Mouse (Mus musculus): ENCODE measurements around the gene Lcor. TPM values are rescaled to one million over a fixed set of nuclear protein-coding genes. Genes with fewer than 3 reads are reported as not detected.
A peak's percentile ranks its signal among the peaks of the same experiment; 100 is the strongest.

Gene Lcor
- polyA plus RNA-seq, 1 experiment from 2014 or later: 36.6 TPM

DNA sequence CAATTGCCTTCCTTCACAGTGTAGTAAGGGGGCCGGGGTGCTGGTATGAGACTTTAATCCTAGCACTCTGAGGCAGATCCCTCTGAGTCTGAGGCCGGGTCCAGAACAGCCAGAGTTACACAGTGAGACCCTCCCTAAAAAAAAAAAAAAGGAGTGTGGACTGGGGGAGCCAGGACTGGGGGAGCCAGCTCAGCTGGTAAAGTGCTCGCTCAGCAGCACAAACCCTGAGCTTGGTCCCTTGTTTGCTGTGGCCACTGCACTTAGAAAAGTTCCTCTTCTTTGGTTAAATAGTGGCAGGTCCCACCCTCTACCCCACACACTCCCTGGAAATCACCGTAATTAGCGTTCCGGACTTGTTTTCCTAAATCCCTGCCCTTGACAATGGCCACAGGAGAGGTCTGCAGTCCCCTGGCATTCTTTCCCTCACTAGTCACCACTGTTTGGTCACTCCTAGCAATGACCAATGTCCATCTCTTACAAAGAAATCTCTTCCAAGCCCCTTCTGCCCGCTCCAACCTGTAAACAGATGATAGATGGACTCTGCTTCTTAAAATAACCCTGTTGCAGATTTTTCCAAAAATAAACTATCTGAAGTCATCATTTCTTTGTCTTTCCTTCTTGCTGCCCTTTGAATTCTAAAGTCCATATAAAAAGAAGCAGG is 32.9 kb upstream of the Lcor start:
- ATAC-seq (ENCODE audit: low FRiP score, low read depth): no peak
- 72% methylated on average over 7 of the region's 7 CpGs for WGBS
- no peak overlapping the region for H3K4me3 ChIP-seq

DNA sequence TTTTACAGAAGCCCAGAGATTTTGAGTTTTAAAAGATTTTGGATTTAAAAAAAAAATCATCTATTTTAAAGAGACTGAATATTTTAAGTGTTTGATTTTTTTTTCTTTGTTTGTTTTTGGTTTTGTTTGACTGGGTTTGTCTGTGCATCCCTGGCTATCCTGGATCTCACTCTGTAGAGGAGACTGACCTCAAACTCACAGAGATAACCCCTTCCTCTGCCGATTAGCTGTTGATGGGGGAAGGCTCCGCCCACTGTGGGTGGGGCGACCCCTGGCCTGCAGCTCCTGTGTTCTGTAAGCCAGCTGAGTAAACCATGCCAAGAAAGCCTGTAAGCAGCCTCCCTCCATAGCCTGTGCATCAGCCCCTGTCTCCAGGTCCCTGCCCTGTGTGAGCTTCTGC is 30.3 kb upstream of the Lcor start:
- ATAC-seq (ENCODE audit: low FRiP score, low read depth): no peak
- Histone ChIP-seq H3K36me3 (no peaks in the 10 kb centered on the region), H3K4me1 (no peaks in the 10 kb centered on the region), H3K9me3 (no peaks in the 10 kb centered on the region), H3K27me3 (replicated peaks) (no peaks in the 10 kb centered on the region), H3K27ac (no peak overlapping the region), H3K9ac (no peak overlapping the region), H3K4me3 (no peak overlapping the region), H3K4me2 (replicated peaks) (no peak overlapping the region)
- WGBS: 28% methylated on average over 3 of the region's 3 CpGs

More for the DNA sequence above, 32.9 kb upstream of the Lcor start:
- Histone ChIP-seq H3K27me3 (replicated peaks) (no peaks in the 10 kb centered on the region), H3K27ac (no peak overlapping the region), H3K4me1 (no peaks in the 10 kb centered on the region), H3K36me3 (no peaks in the 10 kb centered on the region), H3K9me3 (no peaks in the 10 kb centered on the region), H3K4me2 (replicated peaks) (no peak overlapping the region), H3K9ac (no peak overlapping the region)

DNA sequence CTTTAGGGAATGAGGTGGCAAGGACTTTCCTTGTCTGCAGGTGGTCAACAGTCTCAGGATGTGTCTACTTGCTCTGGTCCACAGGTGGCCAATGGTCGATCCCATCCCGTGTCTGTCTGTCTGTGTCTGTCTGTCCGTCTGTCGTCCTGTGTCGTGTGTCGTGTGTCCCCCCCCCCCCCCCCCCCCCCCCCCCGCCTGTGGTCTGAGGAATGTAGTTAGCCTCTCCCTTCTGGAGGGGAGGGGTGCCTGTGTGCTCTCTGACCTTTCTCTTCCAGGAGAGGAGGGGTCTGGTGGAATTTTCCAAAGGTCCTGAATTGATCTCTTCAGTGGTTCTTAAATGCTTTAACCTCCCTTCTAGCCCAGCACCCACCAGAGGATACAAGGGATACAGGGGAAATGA is 27.8 kb upstream of the Lcor start:
- Histone ChIP-seq H3K4me1 (no peaks in the 10 kb centered on the region), H3K4me2 (replicated peaks) (no peak overlapping the region), H3K9me3 (no peaks in the 10 kb centered on the region), H3K27ac (no peak overlapping the region), H3K27me3 (replicated peaks) (no peaks in the 10 kb centered on the region), H3K36me3 (no peaks in the 10 kb centered on the region), H3K9ac (no peak overlapping the region), H3K4me3 (no peak overlapping the region)
- ATAC-seq (ENCODE audit: low FRiP score, low read depth): no peak
- 91% methylated on average over 4 of the region's 7 CpGs for WGBS

DNA sequence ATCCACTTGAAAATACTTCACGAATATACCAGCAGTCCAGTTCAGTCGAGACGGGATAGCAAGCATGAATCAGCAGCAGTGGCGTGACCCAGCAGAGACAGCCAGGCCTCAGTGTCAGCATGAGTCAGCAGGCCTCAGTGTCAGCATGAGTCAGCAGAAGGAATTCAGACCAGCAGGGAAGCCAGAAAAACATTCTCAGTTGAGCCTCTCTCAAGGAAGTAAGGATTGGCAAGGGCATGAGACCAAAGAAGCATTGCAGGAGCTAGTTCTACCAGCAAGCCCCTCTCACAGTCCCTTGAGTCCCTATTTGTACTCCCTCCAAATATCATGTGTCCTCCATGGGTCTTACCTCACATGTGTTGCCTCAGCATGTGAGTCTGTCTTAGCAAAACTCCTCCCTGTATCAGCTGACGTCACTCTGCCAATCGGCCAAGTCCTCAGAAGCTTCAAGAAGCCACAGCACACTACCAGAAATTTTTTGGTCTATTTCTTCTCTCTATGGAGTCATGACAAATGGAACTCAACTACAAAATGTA is 27.3 kb upstream of the Lcor start:
- Histone ChIP-seq H3K27ac (no peak overlapping the region), H3K36me3 (no peaks in the 10 kb centered on the region), H3K4me2 (replicated peaks) (no peak overlapping the region), H3K4me1 (no peaks in the 10 kb centered on the region), H3K9me3 (no peaks in the 10 kb centered on the region), H3K27me3 (replicated peaks) (no peaks in the 10 kb centered on the region), H3K9ac (no peak overlapping the region), H3K4me3 (no peak overlapping the region)
- no peak for ATAC-seq (ENCODE audit: low FRiP score, low read depth)
- 78% methylated on average over 6 of the region's 6 CpGs for WGBS

DNA sequence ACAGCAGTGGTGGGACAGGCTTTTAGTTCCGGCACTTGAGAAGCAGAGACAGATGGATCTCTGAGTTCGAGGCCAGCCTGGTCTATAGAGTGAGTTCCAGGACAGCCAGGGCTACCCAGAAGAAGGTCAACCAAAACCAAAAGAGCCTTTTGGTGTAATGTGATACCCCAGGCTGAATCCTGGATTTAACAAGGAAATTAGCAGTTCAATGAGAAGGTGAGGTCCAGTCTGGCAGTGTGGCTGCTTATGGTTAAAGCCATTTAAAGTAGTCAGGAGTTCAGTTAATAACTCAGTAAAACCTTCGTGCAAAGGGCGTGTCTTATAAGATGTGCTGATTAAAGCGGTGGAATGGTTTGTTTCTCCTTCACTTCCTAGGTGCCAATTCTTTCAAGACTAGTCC is 25.3 kb upstream of the Lcor start:
- Histone ChIP-seq H3K36me3 (no peaks in the 10 kb centered on the region), H3K4me1 (no peaks in the 10 kb centered on the region)
- 76% methylated on average over 5 of the region's 5 CpGs for WGBS

DNA sequence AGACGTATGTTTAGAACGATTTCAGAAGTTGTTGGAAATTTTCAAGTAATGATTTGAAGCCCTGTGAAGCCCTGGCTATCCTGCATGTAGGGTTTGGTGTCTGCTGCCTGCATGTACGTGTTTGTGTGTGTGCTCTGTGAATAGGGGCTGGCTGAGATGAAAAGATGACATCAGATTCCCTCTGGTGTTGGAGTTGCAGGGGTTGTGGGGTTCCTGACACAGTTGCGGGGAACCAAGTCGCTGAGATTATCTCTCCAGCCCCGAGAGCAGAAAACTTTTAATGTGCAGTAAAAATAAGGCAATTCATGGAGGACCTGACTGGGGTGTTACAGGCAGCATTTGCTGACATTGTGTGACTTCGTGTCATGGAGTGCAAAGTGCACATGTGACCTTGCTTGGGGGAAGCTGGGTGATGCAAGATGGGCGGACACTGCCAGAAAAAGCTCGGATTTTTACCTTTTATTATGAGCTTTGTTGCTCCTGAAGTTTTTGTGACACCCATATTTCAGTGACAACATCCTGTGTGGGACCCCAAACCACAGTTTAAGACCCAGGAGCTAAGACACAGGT is 20.2 kb upstream of the Lcor start:
- H3K9me3 ChIP-seq: no peaks in the 10 kb centered on the region
- 81% methylated on average over 9 of the region's 9 CpGs for WGBS
- no peaks in the 10 kb centered on the region for H3K4me1 ChIP-seq
- no peaks in the 10 kb centered on the region for H3K36me3 ChIP-seq
- ATAC-seq (ENCODE audit: low FRiP score, low read depth): no peak
- no peak overlapping the region for H3K4me3 ChIP-seq
- no peaks in the 10 kb centered on the region for H3K27me3 ChIP-seq (replicated peaks)
- H3K4me2 ChIP-seq (replicated peaks): no peak overlapping the region
- H3K27ac ChIP-seq: no peak overlapping the region
- no peak overlapping the region for H3K9ac ChIP-seq

More for the DNA sequence above, 25.3 kb upstream of the Lcor start:
- Histone ChIP-seq H3K27ac (no peak overlapping the region), H3K27me3 (replicated peaks) (no peaks in the 10 kb centered on the region), H3K4me2 (replicated peaks) (no peak overlapping the region), H3K9ac (no peak overlapping the region), H3K4me3 (no peak overlapping the region), H3K9me3 (no peaks in the 10 kb centered on the region)
- no peak for ATAC-seq (ENCODE audit: low FRiP score, low read depth)

DNA sequence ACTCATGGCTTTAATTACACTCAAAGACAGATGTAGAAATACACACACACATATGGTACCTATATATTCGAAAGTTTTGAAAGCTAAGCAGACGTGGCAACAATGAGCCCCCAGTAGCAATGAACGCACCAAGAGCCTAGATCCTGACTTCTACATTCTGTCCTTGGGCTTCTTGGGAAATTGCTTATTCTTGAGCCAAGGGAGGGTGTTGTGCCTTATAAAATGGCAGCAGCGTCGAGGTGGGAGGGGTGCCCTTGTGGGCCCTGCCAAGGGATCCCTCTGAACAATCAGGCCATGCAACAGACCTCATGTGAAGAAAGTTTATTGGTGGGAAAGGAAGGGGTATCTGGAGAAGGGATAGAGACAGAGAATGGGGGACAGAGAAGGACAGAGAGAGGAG is 18.6 kb upstream of the Lcor start:
- Histone ChIP-seq H3K9me3 (no peaks in the 10 kb centered on the region), H3K4me1 (no peaks in the 10 kb centered on the region), H3K4me3 (no peak overlapping the region), H3K36me3 (no peaks in the 10 kb centered on the region), H3K4me2 (replicated peaks) (no peak overlapping the region), H3K9ac (no peak overlapping the region), H3K27me3 (replicated peaks) (no peaks in the 10 kb centered on the region), H3K27ac (no peak overlapping the region)
- no peak for ATAC-seq (ENCODE audit: low FRiP score, low read depth)
- whole genome bisulfite sequencing: 86% methylated on average over 5 of the region's 5 CpGs

DNA sequence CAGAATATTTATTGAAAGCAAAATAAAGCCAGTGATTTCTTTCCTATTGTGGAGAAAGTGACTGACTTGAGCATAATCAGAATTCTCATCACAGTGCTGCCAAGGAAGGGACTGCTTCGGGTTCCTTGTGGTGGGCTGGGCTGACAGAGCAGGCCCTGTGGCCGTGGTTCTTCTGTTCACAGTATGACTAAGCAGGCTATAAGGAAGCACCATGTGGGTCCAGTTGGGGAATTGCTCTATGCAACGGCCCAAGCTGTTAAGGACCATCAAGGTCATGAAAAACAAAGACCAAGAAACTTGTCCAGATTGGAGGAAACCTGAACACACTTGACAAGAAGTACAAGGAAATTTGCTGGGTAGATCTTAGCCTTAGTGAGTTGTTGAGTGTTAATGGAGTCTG is 16.0 kb upstream of the Lcor start:
- Histone ChIP-seq H3K27me3 (replicated peaks) (no peaks in the 10 kb centered on the region), H3K9ac (no peak overlapping the region), H3K4me3 (no peak overlapping the region), H3K4me1 (no peaks in the 10 kb centered on the region), H3K4me2 (replicated peaks) (no peak overlapping the region), H3K27ac (no peak overlapping the region), H3K36me3 (no peaks in the 10 kb centered on the region), H3K9me3 (no peaks in the 10 kb centered on the region)
- WGBS: 86% methylated on average over 3 of the region's 3 CpGs
- no peak for ATAC-seq (ENCODE audit: low FRiP score, low read depth)

DNA sequence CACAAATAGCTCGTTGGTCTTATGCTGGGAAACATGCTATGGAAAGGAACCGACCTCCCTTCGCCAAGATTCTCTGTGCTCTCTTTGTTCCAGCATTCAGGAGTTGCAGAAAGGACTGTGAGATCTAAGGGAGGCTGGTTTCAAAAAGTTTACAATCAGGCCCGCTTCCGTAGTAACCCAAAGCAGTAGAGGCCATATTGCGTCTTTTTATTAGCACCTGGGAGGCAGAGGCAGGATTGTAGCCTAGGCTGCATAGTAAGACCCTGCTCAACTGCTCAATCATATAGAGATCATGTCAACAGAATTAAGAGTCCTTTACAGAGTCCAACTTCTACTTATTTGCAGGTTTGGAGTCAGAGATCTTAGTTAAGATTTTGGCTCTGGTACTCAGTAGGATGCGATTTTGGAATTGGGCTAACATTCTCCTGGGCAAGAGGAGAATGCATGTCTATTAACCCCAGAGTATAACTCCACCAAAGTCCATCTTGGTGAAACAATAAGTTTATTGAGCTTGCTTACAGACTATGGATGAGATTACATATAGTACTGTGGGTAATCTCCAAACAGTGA is 8.8 kb upstream of the Lcor start:
- no peak overlapping the region for H3K4me2 ChIP-seq (replicated peaks)
- H3K27me3 ChIP-seq (replicated peaks): no peaks in the 10 kb centered on the region
- H3K36me3 ChIP-seq: no peaks in the 10 kb centered on the region
- H3K9me3 ChIP-seq: no peaks in the 10 kb centered on the region
- no peak overlapping the region for H3K9ac ChIP-seq
- no peak overlapping the region for H3K4me3 ChIP-seq
- whole genome bisulfite sequencing: 88% methylated on average over 7 of the region's 7 CpGs
- ATAC-seq (ENCODE audit: low FRiP score, low read depth): no peak
- H3K4me1 ChIP-seq: no peaks in the 10 kb centered on the region
- no peak overlapping the region for H3K27ac ChIP-seq

DNA sequence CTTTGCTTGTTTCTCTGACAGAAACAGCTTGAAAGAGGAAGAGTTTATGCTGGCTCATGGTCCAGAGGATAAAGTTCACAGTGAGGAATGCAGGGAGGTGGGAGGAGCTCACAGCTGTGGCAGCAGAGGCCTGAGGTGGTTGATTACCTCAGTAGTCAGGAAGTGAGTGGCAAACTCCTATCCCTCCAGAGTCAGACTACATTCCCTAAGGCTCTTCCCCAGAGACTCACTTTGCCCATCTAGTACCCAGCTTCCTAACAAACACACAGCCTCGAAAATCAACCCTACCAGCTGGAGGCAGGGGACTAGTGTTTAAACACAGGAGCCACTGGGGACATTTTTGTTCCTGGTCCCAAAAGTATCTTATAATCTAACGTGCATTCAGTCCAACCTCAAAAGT is 7.5 kb upstream of the Lcor start:
- Histone ChIP-seq H3K4me1 (no peaks in the 10 kb centered on the region), H3K27ac (no peak overlapping the region), H3K27me3 (replicated peaks) (no peaks in the 10 kb centered on the region), H3K9ac (no peak overlapping the region), H3K36me3 (no peaks in the 10 kb centered on the region), H3K4me2 (replicated peaks) (no peak overlapping the region), H3K4me3 (no peak overlapping the region), H3K9me3 (no peaks in the 10 kb centered on the region)
- no peak for ATAC-seq (ENCODE audit: low FRiP score, low read depth)
- WGBS: 77% methylated on average over 2 of the region's 2 CpGs

DNA sequence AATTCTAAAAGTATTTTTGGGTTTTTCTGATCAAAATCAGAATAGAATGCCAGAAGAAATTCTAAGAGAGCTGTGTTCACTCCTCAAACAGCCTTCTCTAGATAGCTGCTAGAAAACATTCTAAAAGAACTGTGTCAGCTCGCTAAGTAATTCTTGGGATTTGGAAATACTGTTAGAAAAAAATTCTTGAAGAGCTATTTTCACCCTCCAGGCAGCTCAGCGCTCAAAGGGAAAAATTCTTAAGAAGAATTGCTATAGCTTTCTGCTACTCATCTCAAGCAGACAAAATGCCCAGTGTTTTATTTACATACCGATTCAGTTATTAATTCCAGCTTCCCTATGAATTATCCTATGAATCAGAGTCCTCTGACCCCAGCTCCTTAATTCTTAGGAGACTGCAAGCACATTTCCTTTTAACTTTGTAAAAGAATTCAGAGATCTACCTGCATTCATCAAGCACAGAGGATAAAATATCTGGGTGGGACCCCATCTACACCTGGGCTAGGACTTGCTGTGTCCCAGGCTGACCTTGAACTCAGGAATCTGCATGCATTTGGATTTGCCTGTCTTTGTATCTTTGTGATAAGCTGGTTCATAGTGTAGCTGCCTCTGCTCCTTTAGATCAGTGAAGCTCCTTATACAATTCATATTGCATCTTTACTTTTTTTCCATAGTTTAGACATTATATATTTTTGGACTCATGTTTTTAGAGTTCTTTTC is 5.7 kb upstream of the Lcor start:
- Histone ChIP-seq H3K9me3 (no peaks in the 10 kb centered on the region), H3K4me2 (replicated peaks) (no peak overlapping the region), H3K27ac (no peak overlapping the region), H3K27me3 (replicated peaks) (no peaks in the 10 kb centered on the region), H3K9ac (no peak overlapping the region), H3K36me3 (no peaks in the 10 kb centered on the region), H3K4me3 (no peak overlapping the region), H3K4me1 (peaks cover 4% of the 10 kb centered on the region; the same call in 1 of the 2 replicates)
- ATAC-seq (ENCODE audit: low FRiP score, low read depth): no peak
- 91% methylated on average over 3 of the region's 3 CpGs for WGBS

DNA sequence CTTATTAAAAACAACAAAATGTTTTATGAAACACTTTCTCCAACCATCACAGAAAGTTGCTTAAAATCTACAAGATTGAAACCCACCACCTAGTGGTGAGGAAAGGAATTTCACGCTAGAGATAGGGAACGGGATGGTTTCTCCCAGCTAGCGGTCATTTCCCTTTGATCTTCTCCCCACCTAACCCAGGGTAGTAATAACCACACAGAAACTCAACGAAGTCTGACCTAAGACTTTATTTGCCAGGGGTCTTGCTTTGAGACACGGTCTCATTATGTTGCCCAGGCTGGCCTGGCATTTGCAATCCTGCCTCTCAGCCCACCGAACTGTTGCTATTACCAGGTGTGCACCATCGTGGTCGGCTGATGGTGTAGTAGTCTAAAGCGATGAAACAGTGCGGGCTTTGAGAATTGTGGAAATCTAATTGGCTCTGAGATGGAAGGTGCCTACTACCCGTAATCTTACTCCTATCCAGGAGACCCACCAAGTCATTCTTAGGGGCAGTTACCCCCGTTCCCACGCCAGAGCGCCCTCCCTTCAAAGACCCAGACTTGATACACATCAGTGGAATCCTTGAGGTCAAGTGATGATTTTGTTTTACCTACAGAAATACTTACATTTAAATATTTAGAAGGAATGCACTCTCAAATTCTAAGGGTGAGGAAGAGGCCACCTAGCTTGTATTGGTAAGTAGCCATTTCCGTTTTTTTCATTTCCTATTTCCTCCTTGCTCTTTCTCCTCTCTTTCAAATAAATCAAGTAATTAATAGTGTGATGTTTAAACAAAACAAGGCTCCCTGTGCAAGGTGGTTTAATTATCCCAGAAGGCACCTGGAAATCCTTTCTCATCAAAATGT is 1.2 kb upstream of the Lcor start:
- 14% methylated on average over 15 of the region's 15 CpGs for WGBS
- Histone ChIP-seq H3K36me3 (no peaks in the 10 kb centered on the region), H3K9me3 (no peaks in the 10 kb centered on the region), H3K9ac (no peak overlapping the region), H3K27ac (no peak overlapping the region), H3K4me3 (no peak overlapping the region), H3K4me1 (peaks cover 17% of the 10 kb centered on the region), H3K4me2 (replicated peaks) (peak overlapping the region; percentile 72), H3K27me3 (replicated peaks) (no peaks in the 10 kb centered on the region)
- no peak for ATAC-seq (ENCODE audit: low FRiP score, low read depth)

Data from neural tube, embryonic 12.5 days (tissue).